Mouse (Mus musculus): ENCODE data around the gene Mog. TPM values are rescaled to one million over a fixed set of nuclear protein-coding genes. Genes with fewer than 3 reads are reported as not detected.
A peak's percentile ranks its signal among the peaks of the same experiment; 100 is the strongest.

Mog gene
- polyA plus RNA-seq, 1 experiment from 2014 or later = 0.19 TPM

DNA sequence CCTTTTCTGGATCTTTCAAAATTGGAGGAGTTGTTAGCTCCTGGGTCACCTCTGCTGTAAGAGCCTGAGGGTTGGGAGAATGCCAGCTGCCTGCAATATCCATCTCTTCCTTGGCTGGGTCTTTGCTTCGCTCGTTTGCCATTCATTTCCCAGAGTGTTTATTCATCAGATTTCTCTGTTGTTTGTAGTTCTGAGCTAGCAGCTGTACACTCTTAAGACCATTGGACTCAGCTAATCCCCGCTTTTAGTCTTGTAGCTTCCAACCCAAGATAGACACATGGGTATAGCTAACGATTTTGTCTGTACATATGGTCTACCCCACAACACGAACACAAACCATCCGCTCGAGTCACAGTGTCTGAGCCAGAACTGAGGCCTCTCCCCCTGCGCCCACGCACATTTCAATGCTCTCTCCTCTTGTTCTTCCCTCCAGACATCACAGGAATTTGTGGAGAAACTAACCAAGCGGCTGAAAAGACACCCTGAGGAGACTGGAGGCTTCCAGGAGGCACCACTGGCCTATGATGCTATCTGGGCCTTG lies 39.0 kb upstream of the Mog start:
- Histone ChIP-seq H3K27me3 (ENCODE audit: control insufficient read depth, insufficient read depth, low read length) (no peaks in the 10 kb centered on the region), H3K9ac (replicated peaks; ENCODE audit: low read depth, low read length) (no peak overlapping the region), H3K36me3 (ENCODE audit: control insufficient read depth, insufficient read depth, low read length) (peaks cover 52% of the 10 kb centered on the region), H3K4me1 (ENCODE audit: control insufficient read depth, insufficient read depth, low read length) (no peaks in the 10 kb centered on the region), H3K9me3 (ENCODE audit: control insufficient read depth, low read depth, low read length) (no peaks in the 10 kb centered on the region), H3K4me3 (ENCODE audit: low read depth, low read length) (no peak overlapping the region), H3K4me2 (replicated peaks; ENCODE audit: low read depth, low read length) (no peak overlapping the region), H3K27ac (ENCODE audit: low read length) (no peak overlapping the region)
- ATAC-seq (ENCODE audit: insufficient number of reproducible peaks, insufficient read depth, low FRiP score, low read depth) = no peak
- 86% methylated on average over 10 of the region's 10 CpGs for whole genome bisulfite sequencing

DNA sequence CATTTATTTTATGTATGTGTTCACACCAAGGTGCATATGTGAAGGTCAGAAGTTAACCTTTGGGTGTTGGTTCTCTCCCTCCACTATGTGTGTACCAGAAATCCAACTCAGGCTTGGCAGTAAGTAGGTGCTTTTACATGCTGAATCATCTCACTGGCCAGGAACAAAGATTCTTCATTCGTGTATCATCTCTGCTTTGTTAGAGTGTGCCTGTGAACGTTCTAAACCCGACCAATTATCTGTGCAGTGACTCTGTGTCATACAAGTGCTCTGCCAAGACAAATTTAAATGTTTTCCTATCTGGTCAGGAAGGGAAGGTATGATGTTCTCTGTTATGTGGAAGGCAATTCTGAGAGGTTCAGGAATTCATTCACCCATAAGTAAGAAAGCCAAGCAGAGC lies 38.2 kb upstream of the Mog start:
- H3K4me1 ChIP-seq (ENCODE audit: control insufficient read depth, insufficient read depth, low read length) = no peaks in the 10 kb centered on the region
- peaks cover 47% of the 10 kb centered on the region for H3K36me3 ChIP-seq (ENCODE audit: control insufficient read depth, insufficient read depth, low read length)
- no peak for ATAC-seq (ENCODE audit: insufficient number of reproducible peaks, insufficient read depth, low FRiP score, low read depth)
- H3K27me3 ChIP-seq (ENCODE audit: control insufficient read depth, insufficient read depth, low read length) = no peaks in the 10 kb centered on the region
- no peak overlapping the region for H3K27ac ChIP-seq (ENCODE audit: low read length)
- H3K4me2 ChIP-seq (replicated peaks; ENCODE audit: low read depth, low read length) = no peak overlapping the region
- H3K9me3 ChIP-seq (ENCODE audit: control insufficient read depth, low read depth, low read length) = no peaks in the 10 kb centered on the region
- H3K9ac ChIP-seq (replicated peaks; ENCODE audit: low read depth, low read length) = no peak overlapping the region
- WGBS = 90% methylated on average over 3 of the region's 3 CpGs
- no peak overlapping the region for H3K4me3 ChIP-seq (ENCODE audit: low read depth, low read length)

DNA sequence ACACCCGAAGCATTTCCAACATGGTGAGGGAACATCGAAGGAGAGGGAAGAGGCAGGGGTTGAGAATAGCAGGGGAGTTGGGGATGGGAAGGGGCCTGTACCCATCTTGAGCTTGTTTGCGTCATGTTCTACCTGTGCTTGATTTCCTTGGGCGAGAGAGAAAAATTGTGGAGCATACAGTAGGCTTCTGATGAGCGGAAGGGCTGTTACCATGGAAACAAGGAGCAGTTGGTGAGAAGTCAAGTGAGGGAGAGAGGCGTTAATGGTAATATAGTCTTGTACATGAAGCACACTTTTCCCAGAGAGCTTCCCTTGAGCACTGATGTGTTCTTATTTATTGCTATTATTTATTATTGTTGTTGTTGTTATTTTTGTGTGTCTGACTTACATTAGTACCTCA lies 33.8 kb upstream of the Mog start:
- Histone ChIP-seq H3K4me2 (replicated peaks; ENCODE audit: low read depth, low read length) (no peak overlapping the region), H3K9ac (replicated peaks; ENCODE audit: low read depth, low read length) (no peak overlapping the region), H3K4me1 (ENCODE audit: control insufficient read depth, insufficient read depth, low read length) (no peaks in the 10 kb centered on the region), H3K9me3 (ENCODE audit: control insufficient read depth, low read depth, low read length) (no peaks in the 10 kb centered on the region), H3K36me3 (ENCODE audit: control insufficient read depth, insufficient read depth, low read length) (peaks cover 49% of the 10 kb centered on the region), H3K27me3 (ENCODE audit: control insufficient read depth, insufficient read depth, low read length) (no peaks in the 10 kb centered on the region), H3K4me3 (ENCODE audit: low read depth, low read length) (no peak overlapping the region), H3K27ac (ENCODE audit: low read length) (no peak overlapping the region)
- ATAC-seq (ENCODE audit: insufficient number of reproducible peaks, insufficient read depth, low FRiP score, low read depth) = no peak
- 88% methylated on average over 6 of the region's 6 CpGs for WGBS

DNA sequence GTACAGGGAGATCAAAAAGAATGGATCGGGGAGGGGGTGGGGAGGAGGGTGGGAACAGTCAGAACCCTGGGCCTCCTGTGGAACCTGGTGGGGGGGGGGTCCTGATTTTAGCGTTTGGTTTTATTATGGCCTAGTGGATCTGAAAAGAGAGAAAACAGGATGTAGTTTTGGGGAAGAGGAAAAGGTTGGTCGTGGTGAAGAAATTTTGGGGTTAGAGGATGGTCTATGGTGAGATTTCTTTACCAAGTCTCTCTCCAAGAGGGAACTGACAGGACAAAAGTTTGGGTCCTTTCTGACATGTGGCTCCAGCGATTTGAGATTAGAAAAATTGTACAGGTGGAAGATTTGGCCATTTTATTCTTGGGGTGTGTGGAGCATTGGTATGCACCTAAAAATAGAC lies 28.5 kb upstream of the Mog start:
- WGBS = 71% methylated on average over 4 of the region's 4 CpGs
- Histone ChIP-seq H3K4me2 (replicated peaks; ENCODE audit: low read depth, low read length) (peak overlapping the region; percentile 84; the same call in 1 of the 2 replicates), H3K4me3 (ENCODE audit: low read depth, low read length) (no peak overlapping the region), H3K27ac (ENCODE audit: low read length) (no peak overlapping the region), H3K27me3 (ENCODE audit: control insufficient read depth, insufficient read depth, low read length) (no peaks in the 10 kb centered on the region), H3K9me3 (ENCODE audit: control insufficient read depth, low read depth, low read length) (no peaks in the 10 kb centered on the region), H3K36me3 (ENCODE audit: control insufficient read depth, insufficient read depth, low read length) (peaks cover 17% of the 10 kb centered on the region; the same call in 1 of the 2 replicates), H3K4me1 (ENCODE audit: control insufficient read depth, insufficient read depth, low read length) (peaks cover 15% of the 10 kb centered on the region), H3K9ac (replicated peaks; ENCODE audit: low read depth, low read length) (no peak overlapping the region)
- no peak for ATAC-seq (ENCODE audit: insufficient number of reproducible peaks, insufficient read depth, low FRiP score, low read depth)

DNA sequence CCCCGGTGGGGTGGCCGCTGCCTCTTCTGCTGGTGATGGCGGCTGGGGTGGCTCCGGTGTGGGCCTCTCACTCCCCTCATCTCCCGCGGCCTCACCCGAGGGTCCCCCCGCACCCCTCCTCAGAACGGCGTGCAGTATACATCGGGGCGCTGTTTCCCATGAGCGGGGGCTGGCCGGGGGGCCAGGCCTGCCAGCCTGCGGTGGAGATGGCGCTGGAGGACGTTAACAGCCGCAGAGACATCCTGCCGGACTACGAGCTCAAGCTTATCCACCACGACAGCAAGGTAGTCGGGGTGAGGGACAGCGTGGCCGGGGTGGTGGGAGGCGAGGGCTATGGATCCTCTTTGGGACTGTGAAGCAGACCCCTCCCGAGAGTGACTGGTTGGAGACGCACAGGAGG lies 27.7 kb upstream of the Mog start:
- Histone ChIP-seq H3K4me3 (ENCODE audit: low read depth, low read length) (peak overlapping the region; percentile 55), H3K4me1 (ENCODE audit: control insufficient read depth, insufficient read depth, low read length) (peaks cover 15% of the 10 kb centered on the region), H3K9me3 (ENCODE audit: control insufficient read depth, low read depth, low read length) (no peaks in the 10 kb centered on the region), H3K9ac (replicated peaks; ENCODE audit: low read depth, low read length) (peak overlapping the region; percentile 61), H3K36me3 (ENCODE audit: control insufficient read depth, insufficient read depth, low read length) (peaks cover 12% of the 10 kb centered on the region; the same call in 1 of the 2 replicates), H3K4me2 (replicated peaks; ENCODE audit: low read depth, low read length) (peak overlapping the region; percentile 84), H3K27ac (ENCODE audit: low read length) (no peak overlapping the region), H3K27me3 (ENCODE audit: control insufficient read depth, insufficient read depth, low read length) (no peaks in the 10 kb centered on the region)
- no peak for ATAC-seq (ENCODE audit: insufficient number of reproducible peaks, insufficient read depth, low FRiP score, low read depth)
- whole genome bisulfite sequencing = 5% methylated on average over 27 of the region's 27 CpGs

DNA sequence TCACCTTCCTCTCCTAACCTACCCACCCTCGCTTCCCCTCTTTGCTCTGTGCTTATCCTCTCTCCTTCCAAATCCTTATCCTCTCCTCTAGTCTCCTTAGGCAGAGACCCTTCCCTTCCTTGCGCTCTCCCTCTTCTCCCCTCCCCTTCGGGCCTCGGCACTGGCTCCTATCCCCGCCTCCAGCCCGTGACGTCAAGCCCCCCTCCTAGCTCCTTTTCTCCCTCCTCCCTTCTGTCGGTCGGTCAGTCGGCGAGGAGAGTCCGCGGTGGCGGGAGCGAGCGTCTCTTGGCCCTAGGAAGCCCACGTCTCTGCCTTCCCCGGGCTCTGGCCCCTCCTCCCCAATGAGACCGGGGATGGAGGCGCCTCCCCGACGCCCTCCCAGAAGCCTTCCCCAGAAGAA lies 27.2 kb upstream of the Mog start:
- Histone ChIP-seq H3K27ac (ENCODE audit: low read length) (no peak overlapping the region), H3K9me3 (ENCODE audit: control insufficient read depth, low read depth, low read length) (no peaks in the 10 kb centered on the region), H3K4me2 (replicated peaks; ENCODE audit: low read depth, low read length) (peak overlapping the region; percentile 84), H3K36me3 (ENCODE audit: control insufficient read depth, insufficient read depth, low read length) (peaks cover 9% of the 10 kb centered on the region; the same call in 1 of the 2 replicates), H3K9ac (replicated peaks; ENCODE audit: low read depth, low read length) (peak overlapping the region; percentile 61), H3K4me3 (ENCODE audit: low read depth, low read length) (peak overlapping the region; percentile 55), H3K27me3 (ENCODE audit: control insufficient read depth, insufficient read depth, low read length) (no peaks in the 10 kb centered on the region), H3K4me1 (ENCODE audit: control insufficient read depth, insufficient read depth, low read length) (peaks cover 15% of the 10 kb centered on the region)
- ATAC-seq (ENCODE audit: insufficient number of reproducible peaks, insufficient read depth, low FRiP score, low read depth) = peak; percentile 20; the same call in 1 of the 2 replicates
- WGBS = 2% methylated on average over 22 of the region's 22 CpGs

DNA sequence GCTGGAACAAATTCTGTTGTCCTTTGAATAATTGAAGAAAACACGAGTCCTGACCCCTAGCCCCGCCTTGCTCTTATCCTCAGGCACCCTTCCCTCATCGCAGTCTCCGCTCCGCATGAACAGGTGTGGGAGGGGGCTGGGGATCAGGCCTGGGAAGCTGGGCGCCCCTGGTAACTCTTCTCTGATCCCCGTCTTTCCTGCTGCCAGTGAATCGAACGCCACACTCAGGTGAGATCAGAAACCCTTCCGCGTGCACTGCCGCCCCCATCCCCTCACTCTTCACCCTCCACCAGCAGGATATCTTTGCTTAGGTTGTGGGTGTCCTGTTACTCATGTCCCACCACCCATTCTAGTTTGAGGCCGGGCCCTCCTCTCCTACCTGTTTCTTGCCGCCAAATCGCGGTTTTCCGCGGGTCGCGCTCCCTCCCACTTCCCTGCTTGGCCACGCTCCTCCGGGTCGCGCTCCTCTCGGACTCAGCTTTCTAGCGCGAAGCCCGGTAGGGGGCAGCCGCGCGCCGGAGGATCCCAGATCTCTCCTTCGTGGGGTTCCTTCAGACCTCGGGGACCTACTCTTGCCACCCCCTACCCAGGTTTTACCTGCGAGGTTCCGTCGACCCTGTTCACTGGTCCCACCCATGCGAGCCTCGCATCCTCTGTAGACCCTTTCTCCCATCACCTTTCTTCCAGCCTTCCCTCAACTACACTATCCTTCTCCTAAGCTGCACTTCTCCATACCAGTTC lies 26.5 kb upstream of the Mog start:
- Histone ChIP-seq H3K27me3 (ENCODE audit: control insufficient read depth, insufficient read depth, low read length) (no peaks in the 10 kb centered on the region), H3K27ac (ENCODE audit: low read length) (no peak overlapping the region; the same call in 1 of the 2 replicates), H3K9ac (replicated peaks; ENCODE audit: low read depth, low read length) (0 out of 2 replicates have a peak overlapping the region, but pooled peaks have one; percentile 61), H3K9me3 (ENCODE audit: control insufficient read depth, low read depth, low read length) (no peaks in the 10 kb centered on the region), H3K4me2 (replicated peaks; ENCODE audit: low read depth, low read length) (peak overlapping the region; percentile 84), H3K36me3 (ENCODE audit: control insufficient read depth, insufficient read depth, low read length) (peaks cover 3% of the 10 kb centered on the region; the same call in 1 of the 2 replicates), H3K4me3 (ENCODE audit: low read depth, low read length) (peak overlapping the region; percentile 55), H3K4me1 (ENCODE audit: control insufficient read depth, insufficient read depth, low read length) (peaks cover 15% of the 10 kb centered on the region)
- 5% methylated on average over 39 of the region's 39 CpGs for WGBS
- ATAC-seq (ENCODE audit: insufficient number of reproducible peaks, insufficient read depth, low FRiP score, low read depth) = no peak

DNA sequence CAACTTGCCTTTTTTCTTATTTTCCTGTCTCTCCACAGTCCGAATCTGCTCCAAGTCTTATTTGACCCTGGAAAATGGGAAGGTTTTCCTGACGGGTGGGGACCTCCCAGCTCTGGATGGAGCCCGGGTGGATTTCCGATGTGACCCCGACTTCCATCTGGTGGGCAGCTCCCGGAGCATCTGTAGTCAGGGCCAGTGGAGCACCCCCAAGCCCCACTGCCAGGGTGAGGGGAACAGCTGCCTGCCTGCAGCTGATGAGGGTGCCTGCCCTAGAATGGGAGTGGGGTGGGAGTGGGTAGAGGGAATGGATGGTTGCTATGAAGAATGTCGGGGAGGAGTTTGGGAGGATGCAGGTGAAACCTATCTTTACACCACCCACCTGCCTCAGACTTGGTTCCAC lies 25.2 kb upstream of the Mog start:
- Histone ChIP-seq H3K4me3 (ENCODE audit: low read depth, low read length) (no peak overlapping the region), H3K9ac (replicated peaks; ENCODE audit: low read depth, low read length) (no peak overlapping the region), H3K27ac (ENCODE audit: low read length) (no peak overlapping the region), H3K4me1 (ENCODE audit: control insufficient read depth, insufficient read depth, low read length) (peaks cover 15% of the 10 kb centered on the region), H3K27me3 (ENCODE audit: control insufficient read depth, insufficient read depth, low read length) (no peaks in the 10 kb centered on the region), H3K36me3 (ENCODE audit: control insufficient read depth, insufficient read depth, low read length) (no peaks in the 10 kb centered on the region), H3K9me3 (ENCODE audit: control insufficient read depth, low read depth, low read length) (no peaks in the 10 kb centered on the region), H3K4me2 (replicated peaks; ENCODE audit: low read depth, low read length) (no peak overlapping the region)
- WGBS = 66% methylated on average over 7 of the region's 7 CpGs
- ATAC-seq (ENCODE audit: insufficient number of reproducible peaks, insufficient read depth, low FRiP score, low read depth) = no peak

All from stomach, embryonic 14.5 days (tissue).